Mouse (Mus musculus) testis, adult 2 months (tissue): Measurements from ENCODE around the gene Hbs1l.

Experiments used
- CTCF ChIP-seq: fragments of 200-500 bp; IDR thresholded peaks from 2 replicates; pipeline ENCODE4 v1.5.1; 2012; ENCODE audit warnings: low read depth, mild to moderate bottlenecking, inconsistent platforms, low read length, moderate library complexity; ENCODE audit not compliant: control insufficient read depth, insufficient read depth, insufficient replicate concordance
- POLR2A ChIP-seq: fragments of 200-500 bp; IDR thresholded peaks from 2 replicates; pipeline ENCODE4 v1.6.1; 2012; ENCODE audit warnings: low read depth, mild to moderate bottlenecking, inconsistent platforms, low read length, moderate library complexity; ENCODE audit not compliant: control insufficient read depth

DNA sequence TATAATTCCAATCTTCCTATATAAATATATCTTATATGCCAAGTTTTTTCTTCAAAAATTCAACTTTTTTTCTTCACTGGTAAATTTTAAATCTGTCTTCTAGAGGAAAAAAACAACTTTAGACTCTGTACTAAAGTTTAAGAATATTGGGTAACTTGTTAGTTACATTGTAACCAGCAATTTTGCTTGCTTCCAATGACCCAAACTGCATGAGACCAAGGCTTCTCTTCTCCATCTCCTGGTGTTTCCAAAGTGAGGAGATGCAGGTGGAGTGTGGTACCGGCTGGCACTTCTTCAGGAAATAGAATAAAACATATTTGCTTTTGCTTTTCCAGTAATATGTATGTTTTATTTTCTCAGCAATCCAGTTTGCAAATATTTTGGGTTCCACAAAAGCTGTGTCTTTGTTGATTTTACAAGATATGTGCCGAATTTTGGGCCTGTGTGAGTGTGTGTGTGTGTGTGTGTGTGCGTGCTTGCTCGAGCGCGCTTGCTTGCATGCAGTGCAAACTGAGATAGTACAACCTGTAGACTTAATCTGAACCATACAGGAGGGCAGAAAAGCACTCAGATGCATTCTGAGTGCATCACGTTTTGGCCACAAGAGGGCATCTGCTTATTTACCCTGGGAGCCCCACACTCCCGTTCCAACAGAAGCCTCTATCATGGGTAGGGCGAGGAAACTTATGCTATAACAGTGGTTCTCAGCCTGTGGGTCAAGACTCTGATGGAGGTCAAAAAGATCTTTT, 82.6 kb downstream of the Hbs1l start:
- TF ChIP-seq POLR2A (no peak), CTCF (no peak)
